Mouse (Mus musculus) retina, postnatal 1 day (tissue): ENCODE data around the gene Dnajc28.
A peak's percentile ranks its signal among the peaks of the same experiment; 100 is the strongest.

ENCODE experiments used
- DNase-seq: peaks from one replicate; pipeline ENCODE4 v3.0.0-alpha.2; 2012

Gene Dnajc28

GRCm38 (mm10) chr16:91630584-91630983 is 11.8 kb upstream of the Dnajc28 start:
- DNase-seq = no peak

DNA sequence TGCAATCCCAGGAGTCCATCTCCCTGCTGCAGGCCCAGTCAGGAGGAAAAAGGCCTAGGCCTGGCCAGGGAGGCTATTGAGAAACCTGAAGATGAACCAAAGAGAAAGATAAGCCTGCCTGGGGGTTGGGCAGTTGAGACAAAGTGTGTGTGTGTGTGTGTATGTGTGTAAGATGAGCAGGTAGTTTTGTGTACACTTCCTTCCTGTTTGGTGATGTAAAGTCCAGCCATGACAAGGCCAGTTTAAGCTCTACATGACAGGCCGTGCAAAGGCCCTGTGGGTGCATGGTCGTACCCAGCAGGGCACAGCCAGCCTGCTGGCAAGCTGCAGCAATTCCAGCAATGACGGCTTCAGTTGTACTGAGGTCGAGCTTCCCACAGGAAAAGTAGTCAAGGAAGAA is 10.9 kb upstream of the Dnajc28 start:
- no peak for DNase-seq

GRCm38 (mm10) chr16:91628673-91629072 is 9.8 kb upstream of the Dnajc28 start:
- DNase-seq = no peak

DNA sequence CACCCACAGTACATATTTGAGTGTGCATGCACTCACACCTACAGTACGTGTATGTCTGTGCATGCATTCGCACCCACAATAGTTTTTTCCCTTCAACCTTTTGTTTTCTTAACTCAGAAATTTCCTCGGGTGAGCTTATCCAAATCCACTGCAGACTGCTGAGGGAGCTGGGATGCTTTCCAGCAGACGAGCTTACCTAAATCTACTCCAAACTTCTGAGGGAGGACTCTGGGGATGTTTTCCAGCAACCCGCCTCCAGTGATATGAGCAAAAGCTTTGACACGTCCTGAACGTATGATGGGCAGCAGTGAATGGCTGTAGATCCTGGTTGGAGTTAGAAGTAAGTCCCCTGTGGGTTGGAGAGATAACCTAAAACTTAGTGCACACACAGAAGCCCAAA is 9.0 kb upstream of the Dnajc28 start:
- no peak for DNase-seq

DNA sequence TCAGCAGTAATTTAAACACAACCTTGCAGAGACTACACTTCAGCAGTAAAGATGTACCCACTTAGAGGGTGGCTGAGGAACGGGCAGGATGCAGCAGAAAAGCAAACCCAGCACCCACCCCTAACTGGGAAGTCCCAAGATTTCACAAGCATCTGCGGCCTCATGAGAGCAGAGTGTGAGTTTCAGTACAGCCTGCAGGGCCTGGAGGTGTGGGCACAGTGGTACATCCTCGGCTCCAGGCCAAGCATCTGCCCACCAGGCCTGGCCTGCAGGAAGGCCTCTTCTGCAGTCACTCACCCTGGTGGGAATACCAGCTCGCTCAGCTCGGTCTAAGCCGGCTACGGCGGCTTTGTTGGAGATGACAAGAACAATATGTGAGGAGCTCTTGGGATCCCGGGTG is 4.2 kb upstream of the Dnajc28 start:
- DNase-seq = no peak

- DNase-seq = no peak
Measured at GRCm38 (mm10) chr16:91620991-91621390, 2.2 kb upstream of the Dnajc28 start.

DNA sequence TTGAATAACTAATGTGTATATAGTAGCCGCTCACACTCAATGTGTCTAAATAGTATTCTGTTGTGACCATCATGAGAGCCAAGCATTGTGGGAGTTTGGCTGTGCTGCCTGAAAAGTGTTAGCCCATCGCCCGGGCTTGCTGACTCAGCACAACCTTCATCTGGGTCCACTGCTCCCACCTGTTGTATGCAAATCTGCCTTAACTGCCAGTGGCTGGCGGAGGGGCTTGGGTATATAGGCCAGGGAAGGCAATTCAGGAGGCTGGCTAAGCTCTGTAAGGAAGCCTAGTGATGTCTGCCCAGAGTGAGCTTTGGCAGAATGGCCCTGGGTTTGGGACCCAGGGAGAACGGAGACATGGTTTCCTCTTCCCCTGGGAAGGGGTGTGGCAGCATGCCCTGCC is 1.4 kb upstream of the Dnajc28 start:
- DNase-seq = no peak

GRCm38 (mm10) chr16:91614552-91614951 is 4.3 kb downstream of the Dnajc28 start:
- DNase-seq = no peak

GRCm38 (mm10) chr16:91612525-91612924 is 6.3 kb downstream of the Dnajc28 start:
- peak; percentile 20 for DNase-seq

GRCm38 (mm10) chr16:91611248-91611647 is 7.6 kb downstream of the Dnajc28 start:
- no peak for DNase-seq

GRCm38 (mm10) chr16:91609501-91610245 is 9.2 kb downstream of the Dnajc28 start:
- no peak for DNase-seq

DNA sequence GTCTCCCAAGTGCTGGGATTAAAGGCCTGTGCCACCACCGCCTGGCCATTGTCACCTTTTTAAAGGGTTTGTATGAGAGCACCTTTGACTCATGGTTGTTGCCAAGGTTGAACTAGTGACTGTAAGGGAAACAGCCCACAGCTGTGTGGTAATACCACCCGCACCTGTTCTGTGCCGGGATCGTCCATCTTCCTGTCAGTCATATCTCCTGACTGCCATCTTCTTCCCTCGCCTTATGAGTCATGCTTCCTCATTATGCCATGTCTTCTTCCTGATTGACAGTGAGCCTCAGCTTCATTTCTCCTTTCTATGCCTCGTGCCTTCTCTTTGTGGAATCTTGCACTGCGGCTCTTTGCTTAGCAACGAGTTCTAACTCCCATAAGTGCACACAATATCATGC is 11.9 kb downstream of the Dnajc28 start:
- DNase-seq = no peak

- no peak for DNase-seq
Measured at GRCm38 (mm10) chr16:91605156-91605555, 13.7 kb downstream of the Dnajc28 start.

DNA sequence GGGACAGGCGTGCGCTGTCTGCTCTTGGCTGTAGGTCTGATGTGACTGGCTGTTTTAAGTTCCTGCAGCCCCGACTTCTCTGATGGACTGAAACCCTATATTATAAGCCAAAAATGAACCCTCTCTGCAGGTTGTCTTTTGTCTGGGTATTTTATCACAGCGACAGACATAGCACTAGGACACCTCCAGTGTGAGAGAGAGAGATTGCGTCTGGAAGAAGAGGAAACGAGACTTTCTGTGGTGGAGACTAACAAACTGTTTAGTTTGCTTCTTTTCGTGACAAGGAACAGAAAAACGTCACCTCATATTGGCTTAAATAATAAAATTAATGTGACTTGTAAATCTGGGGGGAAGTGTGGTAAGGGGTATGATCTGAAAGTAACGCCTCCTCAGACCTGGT is 17.1 kb downstream of the Dnajc28 start:
- no peak for DNase-seq

GRCm38 (mm10) chr16:91601081-91601480 is 17.7 kb downstream of the Dnajc28 start:
- no peak for DNase-seq

DNA sequence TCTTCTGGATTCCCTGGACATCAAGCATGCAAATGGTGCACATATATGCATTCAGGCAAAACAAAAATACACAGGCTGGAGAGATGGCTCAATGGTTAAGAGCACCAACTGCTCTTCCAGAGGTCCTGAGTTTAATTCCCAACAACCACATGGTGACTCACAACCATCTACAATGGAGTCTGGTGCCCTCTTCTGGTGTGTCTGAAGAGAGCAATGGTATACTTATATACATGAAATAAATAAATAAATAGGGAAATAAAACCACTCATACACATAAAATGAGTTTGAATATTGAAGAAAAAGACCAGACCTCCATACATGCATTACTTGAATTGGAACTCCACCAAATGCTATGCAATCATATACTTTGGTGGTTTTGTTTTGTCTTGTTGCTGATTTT is 19.6 kb downstream of the Dnajc28 start:
- no peak for DNase-seq

GRCm38 (mm10) chr16:91597672-91598010 is 21.2 kb downstream of the Dnajc28 start, which contains the start of gene Tmem50b:
TSS of gene Tmem50b (minus strand) at chr16:91597800.
- peak; percentile 98 for DNase-seq

- DNase-seq = peak; percentile 69
Measured at GRCm38 (mm10) chr16:91596779-91597671, 21.8 kb downstream of the Dnajc28 start.

DNA sequence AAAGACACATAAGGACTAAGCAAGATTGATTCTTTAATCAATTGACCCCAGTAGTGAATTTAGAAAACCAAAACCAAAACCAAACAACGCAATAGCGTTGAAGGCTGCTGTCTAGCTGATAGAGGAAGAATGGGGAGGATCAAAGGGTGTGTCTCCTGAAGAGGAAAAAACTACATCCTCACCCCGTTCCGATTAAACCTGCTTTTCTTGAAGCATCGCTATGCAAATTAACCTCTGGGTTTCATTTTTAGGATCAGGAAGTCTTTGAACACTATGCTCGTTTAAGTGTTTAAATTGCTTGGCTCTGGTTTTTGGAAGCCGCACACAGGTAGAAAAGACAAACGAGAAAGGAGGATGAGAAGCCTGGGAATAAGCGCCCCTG is 22.4 kb downstream of the Dnajc28 start:
- DNase-seq = no peak

GRCm38 (mm10) chr16:91595076-91595475 is 23.8 kb downstream of the Dnajc28 start:
- DNase-seq = no peak

DNA sequence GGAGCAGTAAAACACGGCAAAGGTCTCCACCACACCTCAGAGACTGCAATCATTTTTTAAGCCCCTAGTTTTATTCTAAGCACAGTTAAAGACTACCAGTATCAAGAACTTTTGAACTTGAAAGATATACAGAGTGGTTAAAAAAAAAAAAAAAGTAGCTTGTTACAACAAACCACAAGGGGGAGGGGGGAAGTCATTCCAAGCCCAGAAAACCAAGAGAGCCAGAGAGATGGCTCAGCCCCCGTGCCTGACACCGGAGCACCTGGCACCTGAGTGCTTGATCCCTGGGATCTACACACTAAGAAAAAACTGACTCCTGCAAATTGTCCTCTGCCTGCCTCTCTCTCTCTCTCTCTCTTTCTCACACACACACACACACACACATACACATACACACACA is 25.6 kb downstream of the Dnajc28 start:
- DNase-seq = no peak

GRCm38 (mm10) chr16:91592162-91592561 is 26.7 kb downstream of the Dnajc28 start:
- DNase-seq = no peak

- no peak for DNase-seq
Measured at GRCm38 (mm10) chr16:91588703-91589102, 30.1 kb downstream of the Dnajc28 start.

DNA sequence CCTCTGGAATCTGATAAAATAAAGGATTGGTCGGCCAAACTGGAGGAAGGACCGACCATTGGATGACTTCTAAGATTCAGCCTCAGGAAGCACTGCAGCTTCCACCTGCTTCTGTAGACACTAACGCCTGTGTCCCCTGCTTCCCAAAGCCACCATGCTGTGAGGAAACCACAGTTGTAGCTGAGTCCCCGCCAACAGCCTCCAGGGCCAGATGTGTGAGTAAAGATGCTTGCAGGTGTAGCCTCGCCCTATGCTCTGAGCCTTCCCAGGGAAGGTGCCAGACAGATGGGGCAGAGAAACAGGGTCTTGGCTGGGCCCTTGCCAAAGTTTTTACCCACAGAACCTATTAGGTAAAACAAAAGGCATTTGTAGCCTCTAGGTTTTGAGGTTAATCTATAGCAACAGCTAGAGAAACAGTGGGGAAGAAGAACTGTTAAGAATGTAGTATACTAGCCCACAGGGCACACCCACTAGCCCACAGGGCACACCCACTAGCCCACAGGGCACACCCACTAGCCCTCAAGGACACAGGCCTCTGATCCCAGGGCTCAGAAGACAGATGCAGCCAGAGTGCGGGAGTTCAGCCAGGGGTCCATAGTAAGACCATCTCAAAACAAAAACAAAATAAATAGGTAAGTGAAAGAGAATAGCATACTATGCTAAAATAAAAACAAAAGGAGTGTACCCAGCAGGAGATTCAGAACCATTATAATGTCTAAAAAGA is 30.9 kb downstream of the Dnajc28 start:
- DNase-seq = no peak
